Comparison of ENCODE assay signal across 9 mouse cellular contexts in the genomic region with DNA sequence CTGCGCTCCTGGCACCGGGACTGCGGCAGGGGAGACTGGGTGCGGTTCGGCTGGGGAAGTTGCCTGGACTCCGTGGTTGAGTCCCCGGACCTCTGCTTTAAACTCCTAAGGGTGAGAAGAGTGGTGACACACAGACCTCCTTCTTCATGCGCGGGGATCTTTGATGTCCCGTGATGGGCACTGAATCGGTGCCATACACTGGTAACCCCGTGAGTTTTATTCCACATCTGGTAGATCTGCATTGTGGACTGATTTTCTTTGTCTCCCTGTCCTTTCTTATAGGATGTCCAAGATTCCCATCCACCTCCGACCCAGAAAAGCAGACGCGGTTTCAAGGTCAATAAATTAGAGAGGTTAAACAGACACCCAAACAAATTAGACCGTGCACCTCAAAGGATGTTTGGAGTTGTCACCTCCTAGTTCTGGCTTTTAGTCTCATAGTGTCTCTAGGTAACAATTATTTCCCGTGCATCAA. TPM values are rescaled to one million over a fixed set of nuclear protein-coding genes. Genes with fewer than 3 reads are reported as not detected.
DNase-seq lines count a peak whose midpoint lies in the region; ATAC-seq and TF ChIP-seq lines count a peak whose summit lies in the region.
"Had no signal": no experiment of that assay in that cellular context is flagged by ENCODE, and none has a peak within 500 bp of the region (broad histone marks: within the 10 kb centered on the region; RNA-seq: fewer than 3 reads in every experiment).

No protein-coding gene starts in this region.

- DNase-seq in heart, adult 8-10 months (ENCODE audit: low spot score) = no peak
- DNase-seq in right cerebral cortex, postnatal 4 days = no peak
- no peak for DNase-seq in cerebellum, adult 11 months
- DNase-seq: kidney, adult 11 months had no signal

- WGBS in heart, embryonic 13.5 days = 2% methylated on average over 17 of the region's 17 CpGs
- WGBS in hindbrain, embryonic 12.5 days = 3% methylated on average over 17 of the region's 17 CpGs
- 3% methylated on average over 17 of the region's 17 CpGs for WGBS in midbrain, embryonic 12.5 days

- peak overlapping the region; percentile 85 for H3K4me2 ChIP-seq in heart, embryonic 13.5 days
- peak overlapping the region; percentile 81 for H3K4me2 ChIP-seq in hindbrain, embryonic 12.5 days (replicated peaks)
- H3K4me2 ChIP-seq in midbrain, embryonic 12.5 days (replicated peaks) = peak overlapping the region; percentile 77

- H3K27ac ChIP-seq in heart, embryonic 13.5 days (replicated peaks) = no peak overlapping the region
- no peak overlapping the region for H3K27ac ChIP-seq in bone marrow macrophage, adult 2 months (ENCODE audit: insufficient read depth, low read depth, low read length)
- no peak overlapping the region for H3K27ac ChIP-seq in hindbrain, embryonic 12.5 days
- H3K27ac ChIP-seq in midbrain, embryonic 12.5 days (replicated peaks) = no peak overlapping the region

- ATAC-seq in heart, embryonic 13.5 days (ENCODE audit: extremely low read depth, insufficient number of reproducible peaks, low FRiP score, low TSS enrichment) = no peak
- no peak for ATAC-seq in hindbrain, embryonic 12.5 days (ENCODE audit: low FRiP score)
- no peak for ATAC-seq in midbrain, embryonic 12.5 days (ENCODE audit: low FRiP score, low read depth)
- ATAC-seq in activated CD4-positive, CD25-positive, alpha-beta regulatory T cell, adult 4 months = no peak

- H3K27me3 ChIP-seq in heart, embryonic 13.5 days (replicated peaks) = peaks cover 61% of the 10 kb centered on the region
- peaks cover 45% of the 10 kb centered on the region for H3K27me3 ChIP-seq in hindbrain, embryonic 12.5 days
- peaks cover 53% of the 10 kb centered on the region for H3K27me3 ChIP-seq in midbrain, embryonic 12.5 days

- peak overlapping the region; percentile 52 for H3K4me3 ChIP-seq in heart, embryonic 13.5 days
- peak overlapping the region; percentile 35 for H3K4me3 ChIP-seq in bone marrow macrophage, adult 2 months (ENCODE audit: insufficient read depth, low read length)
- H3K4me3 ChIP-seq in hindbrain, embryonic 12.5 days = peak overlapping the region; percentile 41
- H3K4me3 ChIP-seq in midbrain, embryonic 12.5 days = peak overlapping the region; percentile 50

- H3K4me1 ChIP-seq in heart, embryonic 13.5 days = peaks cover 16% of the 10 kb centered on the region
- H3K4me1 ChIP-seq in bone marrow macrophage, adult 2 months (ENCODE audit: control insufficient read depth, insufficient read depth, low read length) = 0 out of 2 replicates have a peak, but pooled peaks cover 2% of the 10 kb centered on the region
- peaks cover 12% of the 10 kb centered on the region for H3K4me1 ChIP-seq in hindbrain, embryonic 12.5 days
- peaks cover 15% of the 10 kb centered on the region for H3K4me1 ChIP-seq in midbrain, embryonic 12.5 days

- peak overlapping the region; percentile 55 for H3K9ac ChIP-seq in heart, embryonic 13.5 days
- H3K9ac ChIP-seq in hindbrain, embryonic 12.5 days = peak overlapping the region; percentile 57
- H3K9ac ChIP-seq in midbrain, embryonic 12.5 days (replicated peaks) = peak overlapping the region; percentile 24; the same call in 1 of the 2 replicates

- H3K36me3 ChIP-seq in heart, embryonic 13.5 days = no peaks in the 10 kb centered on the region
- no peaks in the 10 kb centered on the region for H3K36me3 ChIP-seq in hindbrain, embryonic 12.5 days
- H3K36me3 ChIP-seq in midbrain, embryonic 12.5 days = no peaks in the 10 kb centered on the region

- TF ChIP-seq POLR2A in bone marrow macrophage, adult 2 months (IDR thresholded peaks at IDR 0.05; ENCODE audit: borderline replicate concordance, low read depth, low read length) = no peak

- no peaks in the 10 kb centered on the region for H3K9me3 ChIP-seq in heart, embryonic 13.5 days
- H3K9me3 ChIP-seq in hindbrain, embryonic 12.5 days (replicated peaks) = no peaks in the 10 kb centered on the region
- no peaks in the 10 kb centered on the region for H3K9me3 ChIP-seq in midbrain, embryonic 12.5 days

- no peak for TF ChIP-seq CTCF in bone marrow macrophage, adult 2 months (IDR thresholded peaks at IDR 0.05; ENCODE audit: low read depth, low read length)

RNA-seq across cellular contexts. Expression of gene Flt3, which starts 0.3 kb away (rescaled TPM):
- 0.04 and 0.08 TPM in 2 replicates for polyA plus RNA-seq in heart, embryonic 13.5 days (2015; fragmentation: Nextera tagmentation; extraction: Ambion mirVana)
- under 1 TPM in 1 of 4 experiments, not detected in 3; 0.17 TPM for total RNA-seq in heart, adult 8-10 months (2022)
- polyA plus RNA-seq in bone marrow macrophage, adult 2 months (2012; ENCODE audit: insufficient read depth, insufficient read length, missing spikeins) = not detected in 2 replicates
- polyA plus RNA-seq in hindbrain, embryonic 12.5 days (2016; fragmentation: Nextera tagmentation; extraction: Ambion mirVana) = 0.13 and 0.14 TPM in 2 replicates
- polyA plus RNA-seq in midbrain, embryonic 12.5 days (2016; fragmentation: Nextera tagmentation; extraction: Ambion mirVana) = 0.07 and 0.22 TPM in 2 replicates
- under 1 TPM in 1 of 2 experiments, not detected in 1; 0.13 TPM for polyA plus RNA-seq in activated CD4-positive, CD25-positive, alpha-beta regulatory T cell, adult 4 months (2017; shearing (Covaris generic))

RNA-seq across cellular contexts. Expression of gene Pan3, which starts 29.4 kb away (rescaled TPM):
- polyA plus RNA-seq in heart, embryonic 13.5 days (2015; fragmentation: Nextera tagmentation; extraction: Ambion mirVana) = 41.6 and 44.3 TPM in 2 replicates
- total RNA-seq in heart, adult 8-10 months (2022) = 10 to 100 TPM; 27.8 to 37.4 (median 29.4) TPM
- 150 TPM in 2 replicates for polyA plus RNA-seq in bone marrow macrophage, adult 2 months (2012; ENCODE audit: insufficient read depth, insufficient read length, missing spikeins)
- 56.4 and 60.9 TPM in 2 replicates for polyA plus RNA-seq in hindbrain, embryonic 12.5 days (2016; fragmentation: Nextera tagmentation; extraction: Ambion mirVana)
- 56.1 and 75.1 TPM in 2 replicates for polyA plus RNA-seq in midbrain, embryonic 12.5 days (2016; fragmentation: Nextera tagmentation; extraction: Ambion mirVana)
- 100 to 1,000 TPM; 135 to 188 TPM for polyA plus RNA-seq in activated CD4-positive, CD25-positive, alpha-beta regulatory T cell, adult 4 months (2017; shearing (Covaris generic))
